Mouse (Mus musculus): ENCODE measurements around the gene Suclg1. TPM values are rescaled to one million over a fixed set of nuclear protein-coding genes. Genes with fewer than 3 reads are reported as not detected.

The Suclg1 gene
- polyA plus RNA-seq, 1 experiment = 127 TPM

DNA sequence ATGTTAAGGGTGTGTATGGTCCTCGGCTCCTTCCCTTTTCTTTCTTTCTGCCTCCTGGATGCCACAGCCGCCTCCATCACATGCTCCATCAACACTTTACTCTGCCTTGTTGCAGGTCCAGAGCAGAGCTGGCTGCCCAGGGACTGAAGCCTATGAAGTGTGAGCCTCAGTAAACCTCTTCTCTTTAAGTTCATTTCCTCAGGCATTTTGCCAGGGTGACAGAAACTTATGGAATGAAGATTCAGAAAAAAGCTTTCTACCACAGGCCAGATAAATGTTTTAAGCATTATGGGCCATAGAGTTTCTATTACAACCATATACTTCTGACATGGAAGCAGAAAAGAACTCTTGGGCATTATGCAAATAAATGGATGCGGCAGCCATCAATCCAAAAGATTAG, 37.1 kb upstream of the Suclg1 start:
- no peaks in the 10 kb centered on the region for H3K79me2 ChIP-seq (ENCODE audit: control insufficient read depth, insufficient read depth)
- no peaks in the 10 kb centered on the region for H3K79me3 ChIP-seq (ENCODE audit: low read depth)
- H3K36me3 ChIP-seq (ENCODE audit: control insufficient read depth, insufficient read depth) = no peaks in the 10 kb centered on the region
- no peak overlapping the region for H3K4me3 ChIP-seq (ENCODE audit: insufficient read depth, poor library complexity, severe bottlenecking)
- TF ChIP-seq MAX (IDR thresholded peaks at IDR 0.05) (no peak), CEBPB (IDR thresholded peaks at IDR 0.05; ENCODE audit: low read depth) (no peak), CTCF (IDR thresholded peaks at IDR 0.05; ENCODE audit: control insufficient read depth, insufficient read depth, insufficient read length) (no peak), MYOD1 (IDR thresholded peaks at IDR 0.05; ENCODE audit: control insufficient read depth, insufficient read length, low read depth) (no peak)
- no peaks in the 10 kb centered on the region for H3K27me3 ChIP-seq (ENCODE audit: control insufficient read depth, insufficient read depth, insufficient read length)
- H3ac ChIP-seq (ENCODE audit: control insufficient read depth, insufficient read length, low read depth) = no peak overlapping the region

DNA sequence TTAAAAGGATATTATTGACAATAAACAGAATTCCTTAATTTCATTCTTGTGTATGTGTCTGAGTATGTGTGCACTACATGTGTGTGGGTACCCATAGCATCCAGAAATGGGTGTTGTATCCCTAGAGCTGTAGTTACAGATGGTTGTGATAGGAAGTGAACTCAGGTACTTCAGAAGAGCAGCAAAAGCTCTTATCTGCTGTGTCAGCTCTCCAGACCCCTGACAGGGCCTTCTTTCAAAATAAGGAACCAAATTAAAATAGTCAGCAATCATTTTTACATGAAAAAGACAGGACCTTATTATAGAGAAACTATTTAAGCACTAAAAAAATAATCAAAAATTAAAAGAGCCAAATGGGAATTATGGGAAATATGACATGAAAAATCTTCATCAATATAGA, 36.6 kb upstream of the Suclg1 start:
- no peaks in the 10 kb centered on the region for H3K36me3 ChIP-seq (ENCODE audit: control insufficient read depth, insufficient read depth)
- no peak overlapping the region for H3ac ChIP-seq (ENCODE audit: control insufficient read depth, insufficient read length, low read depth)
- H3K79me2 ChIP-seq (ENCODE audit: control insufficient read depth, insufficient read depth) = no peaks in the 10 kb centered on the region
- H3K27me3 ChIP-seq (ENCODE audit: control insufficient read depth, insufficient read depth, insufficient read length) = no peaks in the 10 kb centered on the region
- no peak overlapping the region for H3K4me3 ChIP-seq (ENCODE audit: insufficient read depth, poor library complexity, severe bottlenecking)
- TF ChIP-seq MAX (IDR thresholded peaks at IDR 0.05) = no peak
- no peak for TF ChIP-seq MYOD1 (IDR thresholded peaks at IDR 0.05; ENCODE audit: control insufficient read depth, insufficient read length, low read depth)
- H3K79me3 ChIP-seq (ENCODE audit: low read depth) = no peaks in the 10 kb centered on the region

DNA sequence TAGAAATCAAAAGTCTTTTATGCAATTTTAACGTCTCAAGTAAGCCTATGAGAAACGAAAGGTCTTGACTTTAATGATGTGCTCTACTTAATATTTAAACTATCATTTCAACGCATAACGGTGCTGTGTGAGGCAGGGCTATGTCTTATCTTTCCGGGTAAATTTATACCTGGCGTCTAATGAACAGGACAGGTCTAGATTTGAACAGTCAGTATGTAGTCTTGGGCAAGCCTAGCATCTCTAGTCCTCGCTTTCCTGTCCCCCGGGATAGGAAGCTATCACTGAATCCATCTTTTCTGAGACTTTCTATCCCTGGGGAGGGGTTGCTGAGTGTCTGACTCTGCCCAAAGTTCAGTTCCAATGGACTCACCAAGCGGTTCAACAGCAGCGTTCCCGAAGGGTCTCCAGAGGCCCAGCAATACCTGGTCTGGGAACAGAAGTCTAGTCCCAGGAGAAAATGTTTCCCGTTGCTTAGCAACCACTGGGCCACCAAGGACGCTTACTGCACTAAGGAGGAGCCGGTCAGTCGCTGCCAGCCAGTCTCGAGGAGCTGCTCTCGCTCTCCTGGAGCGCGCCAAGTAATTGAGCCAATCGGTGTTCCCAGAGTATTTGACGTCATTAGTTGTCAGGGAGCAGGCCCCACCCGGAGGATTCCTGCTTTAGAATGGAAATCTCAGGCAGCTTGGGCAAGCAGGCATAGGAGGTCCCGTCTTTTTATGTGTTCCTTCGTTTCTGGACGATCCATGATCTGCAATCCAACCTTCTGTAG, 26.8 kb upstream of the Suclg1 start, which contains the start of gene Dnah6:
Dnah6 (minus strand) TSS at position 463 of the 769 bp plus-strand sequence.
- Histone ChIP-seq H3K36me3 (ENCODE audit: control insufficient read depth, insufficient read depth) (no peaks in the 10 kb centered on the region), H3ac (ENCODE audit: control insufficient read depth, insufficient read length, low read depth) (peak within 1 kb of the TSS; percentile 59), H3K4me3 (ENCODE audit: insufficient read depth, poor library complexity, severe bottlenecking) (no peak within 1 kb of the TSS), H3K27me3 (ENCODE audit: control insufficient read depth, insufficient read depth, insufficient read length) (no peaks in the 10 kb centered on the region), H3K79me3 (ENCODE audit: low read depth) (no peaks in the 10 kb centered on the region), H3K79me2 (ENCODE audit: control insufficient read depth, insufficient read depth) (no peaks in the 10 kb centered on the region)
- TF ChIP-seq USF1 (IDR thresholded peaks at IDR 0.05; ENCODE audit: low read depth) = no peak
- TF ChIP-seq MAX (IDR thresholded peaks at IDR 0.05) = peak; percentile 27

DNA sequence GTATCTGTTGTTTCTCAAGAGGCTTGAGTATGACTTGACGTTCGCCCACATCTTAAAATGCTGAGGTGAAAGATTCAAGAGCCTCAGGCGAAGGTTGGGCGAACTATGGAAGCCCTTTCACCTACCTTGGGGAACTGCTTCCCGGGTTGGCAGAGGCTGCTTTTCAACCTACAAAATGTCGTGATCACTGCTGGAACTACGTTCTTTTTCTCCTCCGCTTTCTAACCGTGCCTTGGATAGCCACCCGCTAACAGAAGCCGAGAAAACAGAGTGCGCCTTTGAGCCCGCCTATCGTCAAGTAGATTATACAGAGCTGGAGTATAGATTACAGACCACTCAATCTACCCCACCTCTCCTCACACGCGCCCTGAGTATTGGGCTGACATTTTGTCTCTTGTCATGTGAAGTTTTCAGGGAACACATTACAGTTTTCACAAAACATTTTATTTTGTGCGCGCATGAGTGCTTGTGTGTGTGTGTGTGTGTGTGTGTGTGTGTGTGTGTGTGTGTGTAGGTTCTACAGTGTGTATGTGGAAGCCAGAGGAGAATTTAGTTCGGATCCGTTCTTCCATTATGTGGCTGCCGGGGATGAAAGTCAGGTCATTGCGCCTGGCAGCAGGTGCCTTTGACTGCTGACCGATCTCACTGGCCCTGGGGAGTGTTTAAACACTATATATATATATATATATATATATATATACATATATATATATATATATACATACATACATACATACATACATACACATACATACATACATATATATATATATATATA, 26.0 kb upstream of the Suclg1 start:
- H3K79me3 ChIP-seq (ENCODE audit: low read depth) = no peaks in the 10 kb centered on the region
- H3K79me2 ChIP-seq (ENCODE audit: control insufficient read depth, insufficient read depth) = no peaks in the 10 kb centered on the region
- no peak for TF ChIP-seq MAX (IDR thresholded peaks at IDR 0.05)
- no peak for TF ChIP-seq FOSL1 (IDR thresholded peaks at IDR 0.05; ENCODE audit: insufficient read depth, low read length, poor library complexity, severe bottlenecking)
- no peak for TF ChIP-seq CEBPB (IDR thresholded peaks at IDR 0.05; ENCODE audit: low read depth)
- no peak for TF ChIP-seq CTCF (IDR thresholded peaks at IDR 0.05; ENCODE audit: control insufficient read depth, insufficient read depth, insufficient read length)
- TF ChIP-seq MYOD1 (IDR thresholded peaks at IDR 0.05; ENCODE audit: control insufficient read depth, insufficient read length, low read depth) = no peak
- TF ChIP-seq MYOG (IDR thresholded peaks at IDR 0.05; ENCODE audit: control insufficient read depth, extremely low read depth, insufficient read length) = no peak
- no peak for TF ChIP-seq USF1 (IDR thresholded peaks at IDR 0.05; ENCODE audit: low read depth)
- H3K27me3 ChIP-seq (ENCODE audit: control insufficient read depth, insufficient read depth, insufficient read length) = no peaks in the 10 kb centered on the region
- peak overlapping the region; percentile 59 for H3ac ChIP-seq (ENCODE audit: control insufficient read depth, insufficient read length, low read depth)
- H3K4me3 ChIP-seq (ENCODE audit: insufficient read depth, poor library complexity, severe bottlenecking) = no peak overlapping the region
- H3K36me3 ChIP-seq (ENCODE audit: control insufficient read depth, insufficient read depth) = no peaks in the 10 kb centered on the region

DNA sequence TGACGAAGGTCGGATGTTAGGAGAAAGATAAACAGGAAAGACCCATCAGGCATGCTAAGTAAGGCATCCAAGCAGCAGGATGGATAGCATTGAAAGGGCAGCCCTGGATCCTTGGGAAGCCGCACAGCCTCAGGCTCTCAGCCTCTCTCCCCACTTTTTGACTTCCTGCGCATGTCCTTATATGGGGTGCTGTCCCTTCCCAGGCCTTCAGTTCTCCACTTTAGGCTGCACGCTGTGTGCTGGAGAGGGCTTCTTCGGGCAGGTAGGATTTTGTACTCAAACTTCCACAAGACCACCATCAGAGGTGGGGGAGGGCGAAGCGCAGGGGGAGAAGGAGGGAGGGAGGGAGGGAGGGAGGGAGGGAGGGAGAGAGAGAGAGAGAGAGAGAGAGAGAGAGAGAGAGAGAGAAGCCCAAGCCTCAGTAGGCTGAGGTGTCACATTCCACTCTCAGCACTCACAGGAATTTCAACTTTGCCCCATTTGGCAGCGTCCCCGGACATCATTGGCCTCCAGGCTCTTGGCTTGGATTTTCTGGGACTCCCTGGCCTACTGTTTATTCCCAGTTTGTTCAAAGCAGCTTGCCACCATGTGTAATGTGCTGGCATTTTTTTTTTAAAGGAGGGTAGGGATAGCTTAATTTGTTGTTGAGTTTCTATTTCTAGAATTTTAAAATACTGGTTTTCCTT, 25.2 kb upstream of the Suclg1 start:
- Histone ChIP-seq H3K79me2 (ENCODE audit: control insufficient read depth, insufficient read depth) (no peaks in the 10 kb centered on the region), H3K4me3 (ENCODE audit: insufficient read depth, poor library complexity, severe bottlenecking) (peak overlapping the region; percentile 14)

More for the DNA sequence above, 25.2 kb upstream of the Suclg1 start:
- no peaks in the 10 kb centered on the region for H3K27me3 ChIP-seq (ENCODE audit: control insufficient read depth, insufficient read depth, insufficient read length)
- H3K79me3 ChIP-seq (ENCODE audit: low read depth) = no peaks in the 10 kb centered on the region
- H3ac ChIP-seq (ENCODE audit: control insufficient read depth, insufficient read length, low read depth) = peak overlapping the region; percentile 1
- TF ChIP-seq FOSL1 (IDR thresholded peaks at IDR 0.05; ENCODE audit: insufficient read depth, low read length, poor library complexity, severe bottlenecking) = no peak
- TF ChIP-seq MAX (IDR thresholded peaks at IDR 0.05) = no peak
- TF ChIP-seq MYOD1 (IDR thresholded peaks at IDR 0.05; ENCODE audit: control insufficient read depth, insufficient read length, low read depth) = no peak
- TF ChIP-seq CTCF (IDR thresholded peaks at IDR 0.05; ENCODE audit: control insufficient read depth, insufficient read depth, insufficient read length) = no peak
- no peak for TF ChIP-seq CEBPB (IDR thresholded peaks at IDR 0.05; ENCODE audit: low read depth)
- no peak for TF ChIP-seq USF1 (IDR thresholded peaks at IDR 0.05; ENCODE audit: low read depth)
- TF ChIP-seq MYOG (IDR thresholded peaks at IDR 0.05; ENCODE audit: control insufficient read depth, extremely low read depth, insufficient read length) = no peak
- no peaks in the 10 kb centered on the region for H3K36me3 ChIP-seq (ENCODE audit: control insufficient read depth, insufficient read depth)
